Mouse (Mus musculus) midbrain, postnatal 0 days (tissue): ENCODE data around the gene Catsperb. TPM values are rescaled to one million over a fixed set of nuclear protein-coding genes. Genes with fewer than 3 reads are reported as not detected.
"Not testable (repeated sequence)": the region's sequence is repeated elsewhere in the genome, so short reads cannot be mapped to it uniquely, and the experiment has no call there.

ENCODE experiments used
- ATAC-seq: fragments of 200-750 bp; cut with Nextera tagmentation; 2 replicates; pipeline ENCODE4 v1.8.0; 2017; ENCODE audit warnings: moderate number of reproducible peaks, mild to moderate bottlenecking, moderate TSS enrichment, moderate library complexity; ENCODE audit not compliant: low FRiP score
- DNase-seq: peaks from one replicate; pipeline ENCODE4 v3.0.0-alpha.2; 2015; ENCODE audit warnings: low spot score
- H3K27ac ChIP-seq: fragments of 300-500 bp; sonication (generic); 2 replicates; pipeline ENCODE4 v1.5.1; 2014; ENCODE audit warnings: low read depth, mild to moderate bottlenecking, low read length, mixed read lengths
- H3K27me3 ChIP-seq: fragments of 300-500 bp; sonication (generic); 2 replicates; pipeline ENCODE4 v1.6.1; 2014; ENCODE audit warnings: low read length, control low read depth, mixed read lengths; ENCODE audit not compliant: insufficient read depth
- H3K36me3 ChIP-seq: fragments of 300-500 bp; sonication (generic); 2 replicates; pipeline ENCODE4 v1.6.1; 2014; ENCODE audit warnings: low read length, control low read depth, mixed read lengths; ENCODE audit not compliant: insufficient read depth
- H3K4me1 ChIP-seq: fragments of 300-500 bp; sonication (generic); 2 replicates; pipeline ENCODE4 v1.6.1; 2014; ENCODE audit warnings: mild to moderate bottlenecking, control low read depth, antibody characterized with exemption, low read length, mixed read lengths; ENCODE audit not compliant: insufficient read depth
- H3K4me2 ChIP-seq: fragments of 300-500 bp; sonication (generic); 2 replicates; pipeline ENCODE4 v1.6.1; 2014; ENCODE audit warnings: low read depth, mild to moderate bottlenecking, low read length, mixed read lengths; ENCODE audit not compliant: poor library complexity, severe bottlenecking
- H3K4me3 ChIP-seq: fragments of 300-500 bp; sonication (generic); 2 replicates; pipeline ENCODE4 v1.5.1; 2014; ENCODE audit warnings: low read depth, mild to moderate bottlenecking, low read length, moderate library complexity
- H3K9ac ChIP-seq: fragments of 300-500 bp; sonication (generic); replicated peaks from 2 replicates; pipeline ENCODE4 v1.6.1; 2014; ENCODE audit warnings: mild to moderate bottlenecking, low read length, moderate library complexity, mixed read lengths; ENCODE audit not compliant: poor library complexity, severe bottlenecking
- H3K9me3 ChIP-seq: fragments of 300-500 bp; sonication (generic); 2 replicates; pipeline ENCODE4 v1.6.1; 2016; ENCODE audit warnings: low read length, control low read depth
- CTCF ChIP-seq: IDR thresholded peaks from 2 replicates; pipeline ENCODE4 v1.5.1; 2016; ENCODE audit warnings: antibody characterized with exemption, mild to moderate bottlenecking
- WGBS: fragments of 180-500 bp; shearing (Covaris S2); extraction: QIAGEN DNeasy Blood & Tissue Kit; methylation state at CpG from one replicate; pipeline ENCODE4 v1.1.7; 2014; 5-methylcytosine and 5-hydroxymethylcytosine counted together
- polyA plus RNA-seq: library from polyadenylated mRNA; unstranded; fragments of >200 nt; fragmentation: Nextera tagmentation; extraction: Ambion mirVana; gene quantifications from 2 replicates; pipeline ENCODE4 v1.2.1, GENCODE M21; 2015
- total RNA-seq: library from RNA; depleted of rRNA; stranded (reverse); fragments of >200 nt; gene quantifications from 2 replicates; pipeline ENCODE4 v1.2.3, GENCODE M21; 2014; rRNA removed

Catsperb gene
- not detected in 2 replicates for total RNA-seq
- not detected in 2 replicates for polyA plus RNA-seq

DNA sequence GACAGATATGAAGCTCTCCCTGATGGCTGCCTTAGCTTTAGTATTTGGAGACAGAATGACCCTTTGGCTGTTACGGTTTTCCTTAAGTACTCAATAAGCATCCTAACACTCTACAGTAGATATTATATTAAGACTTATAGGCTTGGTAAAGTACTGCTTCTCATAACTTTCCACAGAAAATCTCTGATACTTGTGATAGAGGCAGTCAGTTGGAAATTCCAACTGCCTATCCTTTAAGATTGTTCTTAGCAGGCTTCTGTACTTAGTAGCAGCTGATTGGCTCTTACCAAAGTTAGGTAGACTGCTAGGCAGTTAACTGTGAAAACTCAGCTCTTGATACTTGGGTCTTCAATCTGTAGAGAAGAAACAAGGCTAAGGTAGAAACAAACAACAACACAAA lies at the start of gene Catsperb:
TSS of gene Catsperb (plus strand) at position 301 of the 400 bp plus-strand sequence.
- whole genome bisulfite sequencing = 73% methylated on average over 1 of the region's 1 CpGs
- not testable (repeated sequence) for H3K9ac ChIP-seq, DNase-seq, H3K27me3 ChIP-seq, H3K4me3 ChIP-seq, H3K36me3 ChIP-seq, ATAC-seq, H3K9me3 ChIP-seq, H3K4me2 ChIP-seq, H3K27ac ChIP-seq, H3K4me1 ChIP-seq

DNA sequence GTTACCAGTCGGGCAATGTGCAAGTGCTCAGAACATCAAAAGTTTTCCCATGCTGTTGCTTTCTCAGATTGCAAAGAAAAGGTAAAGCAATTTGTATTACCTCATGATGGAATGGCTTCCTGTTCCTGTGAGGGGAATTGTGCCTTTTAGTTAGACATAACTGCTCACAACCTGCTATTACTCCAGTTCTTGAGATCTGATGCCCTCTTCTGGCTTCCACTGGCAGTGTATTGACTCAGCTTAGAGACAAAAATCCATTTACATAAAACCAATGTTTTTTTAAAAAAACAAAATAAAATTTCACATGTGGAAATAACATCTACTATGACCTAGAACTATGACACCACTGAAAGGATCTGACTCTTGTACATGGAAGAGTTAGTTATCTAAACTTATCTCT lies 43.0 kb upstream of the Catsperb start:
- 86% methylated on average over 1 of the region's 1 CpGs for WGBS
- not testable (repeated sequence) for H3K27ac ChIP-seq, H3K9me3 ChIP-seq, H3K4me1 ChIP-seq, H3K4me2 ChIP-seq, H3K27me3 ChIP-seq, H3K9ac ChIP-seq, H3K36me3 ChIP-seq, ATAC-seq, H3K4me3 ChIP-seq
- peak; percentile 53 for TF ChIP-seq CTCF
- DNase-seq = peak; percentile 6

DNA sequence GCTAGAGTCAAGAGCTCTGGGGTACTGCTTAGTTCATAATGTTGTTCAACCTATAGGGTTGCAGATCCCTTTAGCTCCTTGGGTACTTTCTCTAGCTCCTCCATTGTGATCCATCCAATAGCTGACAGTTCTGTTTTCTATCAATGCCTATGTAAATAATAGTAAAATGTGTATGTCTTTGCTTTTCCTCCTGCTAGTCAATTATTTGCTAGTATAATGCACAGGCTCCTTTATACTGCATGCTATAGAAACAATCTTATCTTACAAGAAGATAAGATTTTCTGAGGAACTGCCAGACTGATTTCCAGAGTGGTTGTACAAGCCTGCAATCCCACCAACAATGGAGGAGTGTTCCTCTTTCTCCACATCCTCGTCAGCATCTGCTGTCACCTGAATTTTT lies 23.0 kb upstream of the Catsperb start:
- H3K27ac ChIP-seq, DNase-seq, H3K36me3 ChIP-seq, H3K4me2 ChIP-seq, ATAC-seq, H3K4me1 ChIP-seq, H3K9me3 ChIP-seq, H3K9ac ChIP-seq, H3K4me3 ChIP-seq, H3K27me3 ChIP-seq: not testable (repeated sequence)
- no CpG with 5 or more reads among the region's 1 CpGs for WGBS

DNA sequence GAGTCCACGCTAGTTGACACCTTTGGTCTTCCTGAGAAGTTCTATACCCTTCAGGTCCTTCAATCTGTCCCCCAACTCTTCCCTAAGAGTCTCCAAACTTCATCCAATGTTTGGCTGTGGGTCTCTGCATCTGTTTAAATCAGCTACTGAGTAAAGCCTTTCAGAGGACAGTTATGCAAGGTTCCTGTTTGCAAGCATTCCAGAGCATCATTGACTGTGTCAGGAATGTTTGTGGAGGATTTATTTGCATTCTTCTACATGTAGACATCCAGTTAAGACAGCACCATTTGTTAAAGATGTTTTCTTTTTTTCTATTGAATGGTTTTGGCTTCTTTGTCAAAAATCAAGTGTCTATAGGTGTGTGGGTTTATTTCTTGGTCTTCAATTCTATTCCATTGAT lies 21.7 kb downstream of the Catsperb start:
- TF ChIP-seq CTCF = no peak
- WGBS = 74% methylated on average over 1 of the region's 1 CpGs
- no peaks in the 10 kb centered on the region for H3K4me1 ChIP-seq
- H3K4me3 ChIP-seq = no peak overlapping the region
- H3K4me2 ChIP-seq = no peak overlapping the region
- H3K27me3 ChIP-seq = no peaks in the 10 kb centered on the region
- ATAC-seq (no peak), DNase-seq (no peak)
- H3K27ac ChIP-seq = no peak overlapping the region
- no peak overlapping the region for H3K9ac ChIP-seq
- no peaks in the 10 kb centered on the region for H3K9me3 ChIP-seq
- no peaks in the 10 kb centered on the region for H3K36me3 ChIP-seq

DNA sequence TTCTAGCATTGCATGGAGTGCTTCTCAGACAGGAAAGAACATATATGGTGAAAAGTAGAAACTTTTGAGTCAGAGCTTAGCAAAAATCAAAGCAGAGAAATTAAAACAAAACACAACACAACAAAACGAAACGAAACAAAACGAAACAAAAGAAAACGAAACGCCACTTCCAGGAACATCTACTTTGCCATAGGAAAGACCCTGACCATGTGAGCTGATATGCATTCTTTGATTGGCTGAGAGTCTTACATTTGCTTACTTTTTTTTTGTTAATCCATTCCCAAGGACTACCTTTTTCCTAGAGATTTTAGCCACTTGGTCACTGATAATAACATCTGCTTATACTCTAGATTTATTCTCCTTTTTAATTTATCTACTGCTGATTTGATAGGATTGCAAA lies 57.6 kb downstream of the Catsperb start:
- Histone ChIP-seq H3K27ac (no peak overlapping the region), H3K4me1 (no peaks in the 10 kb centered on the region), H3K9me3 (no peaks in the 10 kb centered on the region), H3K9ac (no peak overlapping the region), H3K36me3 (no peaks in the 10 kb centered on the region), H3K4me2 (no peak overlapping the region), H3K27me3 (no peaks in the 10 kb centered on the region), H3K4me3 (no peak overlapping the region)
- ATAC-seq (no peak), DNase-seq (no peak)
- 96% methylated on average over 5 of the region's 5 CpGs for WGBS
- TF ChIP-seq CTCF = no peak

DNA sequence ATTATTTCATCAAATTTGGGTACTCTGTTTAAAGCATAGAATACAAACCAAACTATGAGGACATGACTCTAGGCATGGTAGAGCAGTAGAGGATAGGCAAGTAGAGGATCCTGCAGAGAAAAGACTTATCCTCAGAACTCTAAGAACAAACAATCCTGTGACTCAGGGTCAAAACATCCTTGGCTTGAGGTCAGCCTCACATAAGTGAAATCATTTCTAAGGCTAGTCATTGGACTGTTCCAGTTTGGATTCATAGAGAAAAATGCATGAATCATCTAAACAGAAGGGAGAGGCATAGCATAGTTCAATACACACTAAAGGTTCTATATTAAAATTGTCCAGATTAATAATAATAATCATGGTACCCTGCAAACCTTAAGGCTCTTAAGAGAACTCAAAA lies 79.1 kb downstream of the Catsperb start:
- Histone ChIP-seq H3K9me3 (no peaks in the 10 kb centered on the region), H3K36me3 (no peaks in the 10 kb centered on the region), H3K27me3 (no peaks in the 10 kb centered on the region), H3K9ac (no peak overlapping the region), H3K27ac (no peak overlapping the region), H3K4me1 (no peaks in the 10 kb centered on the region), H3K4me3 (no peak overlapping the region), H3K4me2 (no peak overlapping the region)
- TF ChIP-seq CTCF = no peak
- DNase-seq (no peak), ATAC-seq (no peak)

DNA sequence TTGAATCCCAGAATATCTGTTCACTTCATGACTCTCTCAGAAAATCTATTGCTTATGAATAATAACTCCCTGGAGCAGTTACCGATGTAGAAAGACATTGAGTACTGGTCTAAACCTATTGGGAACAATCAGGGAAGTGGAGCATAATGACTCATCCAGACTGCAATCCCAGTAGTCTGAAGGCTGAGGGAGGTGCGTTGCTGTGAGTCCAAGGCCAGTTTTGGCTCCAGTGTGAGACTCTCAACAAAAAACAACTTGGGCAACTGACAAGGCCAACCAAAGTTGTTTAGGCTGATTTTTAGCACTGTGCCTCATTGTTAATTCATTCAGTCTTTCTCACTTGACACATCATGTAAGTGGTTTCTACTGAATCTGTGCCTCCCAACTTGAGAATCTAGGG lies 106.9 kb downstream of the Catsperb start:
- not testable (repeated sequence) for H3K9me3 ChIP-seq, H3K4me2 ChIP-seq, ATAC-seq, H3K36me3 ChIP-seq, H3K4me1 ChIP-seq, H3K27ac ChIP-seq, DNase-seq, H3K9ac ChIP-seq, H3K27me3 ChIP-seq, H3K4me3 ChIP-seq
- 84% methylated on average over 2 of the region's 2 CpGs for WGBS
